Mouse (Mus musculus) hindbrain, embryonic 15.5 days (tissue): ENCODE results near the gene Pcbp3. TPM values are rescaled to one million over a fixed set of nuclear protein-coding genes. Genes with fewer than 3 reads are reported as not detected.
"Not testable (repeated sequence)": the region's sequence is repeated elsewhere in the genome, so short reads cannot be mapped to it uniquely, and the experiment has no call there.

Experiments
- ATAC-seq: fragments of 200-750 bp; cut with Nextera tagmentation; 2 replicates; pipeline ENCODE4 v1.8.0; 2017; ENCODE audit warnings: low read depth, moderate number of reproducible peaks, moderate TSS enrichment; ENCODE audit not compliant: low FRiP score
- H3K27ac ChIP-seq: fragments of 300-500 bp; sonication (generic); replicated peaks from 2 replicates; pipeline ENCODE4 v1.5.1; 2015; ENCODE audit warnings: mild to moderate bottlenecking, inconsistent platforms
- H3K27me3 ChIP-seq: fragments of 300-500 bp; sonication (generic); 2 replicates; pipeline ENCODE4 v1.6.1; 2015; ENCODE audit warnings: control low read depth, inconsistent platforms
- H3K36me3 ChIP-seq: fragments of 300-500 bp; sonication (generic); 2 replicates; pipeline ENCODE4 v1.6.1; 2015; ENCODE audit warnings: control low read depth, inconsistent platforms
- H3K4me1 ChIP-seq: fragments of 300-500 bp; sonication (generic); replicated peaks from 2 replicates; pipeline ENCODE4 v1.6.1; 2015; ENCODE audit warnings: control low read depth, inconsistent platforms
- H3K4me2 ChIP-seq: fragments of 300-500 bp; sonication (generic); 2 replicates; pipeline ENCODE4 v1.6.1; 2015; ENCODE audit warnings: moderate library complexity, mild to moderate bottlenecking, inconsistent platforms
- H3K4me3 ChIP-seq: fragments of 300-500 bp; sonication (generic); 2 replicates; pipeline ENCODE4 v1.5.1; 2015; ENCODE audit warnings: mild to moderate bottlenecking, inconsistent platforms
- H3K9ac ChIP-seq: fragments of 300-500 bp; sonication (generic); 2 replicates; pipeline ENCODE4 v1.6.1; 2015; ENCODE audit warnings: inconsistent platforms
- H3K9me3 ChIP-seq: fragments of 300-500 bp; sonication (generic); 2 replicates; pipeline ENCODE4 v1.6.1; 2016; ENCODE audit warnings: control low read depth, inconsistent platforms
- WGBS: fragments of 180-500 bp; shearing (Covaris S2); methylation state at CpG from one replicate; pipeline ENCODE4 v1.1.7; 2015; 5-methylcytosine and 5-hydroxymethylcytosine counted together
- polyA plus RNA-seq: library from polyadenylated mRNA; unstranded; fragments of >200 nt; fragmentation: Nextera tagmentation; extraction: Ambion mirVana; gene quantifications from 2 replicates; pipeline ENCODE4 v1.2.1, GENCODE M21; 2015

Pcbp3 gene
- polyA plus RNA-seq, 1 experiment from 2014 or later = 88.7 TPM

- not testable (repeated sequence) for H3K27me3 ChIP-seq, H3K9ac ChIP-seq, ATAC-seq, H3K4me3 ChIP-seq, H3K27ac ChIP-seq, H3K9me3 ChIP-seq, H3K4me2 ChIP-seq, H3K4me1 ChIP-seq, H3K36me3 ChIP-seq
- 82% methylated on average over 6 of the region's 6 CpGs for WGBS
These were observed 10.6 kb upstream of the Pcbp3 start for GRCm38 (mm10) chr10:76972318-76972717.

- Histone ChIP-seq H3K36me3 (no peaks in the 10 kb centered on the region), H3K27me3 (no peaks in the 10 kb centered on the region), H3K4me3 (no peak overlapping the region), H3K27ac (no peak overlapping the region), H3K9ac (no peak overlapping the region), H3K4me2 (no peak overlapping the region), H3K9me3 (no peaks in the 10 kb centered on the region), H3K4me1 (no peaks in the 10 kb centered on the region)
- no peak for ATAC-seq
- WGBS = 91% methylated on average over 7 of the region's 7 CpGs
These were observed 9.3 kb upstream of the Pcbp3 start for GRCm38 (mm10) chr10:76970974-76971373.

- no peak overlapping the region for H3K27ac ChIP-seq
- no peaks in the 10 kb centered on the region for H3K36me3 ChIP-seq
- peaks cover 33% of the 10 kb centered on the region for H3K4me1 ChIP-seq
- ATAC-seq = no peak
- H3K4me3 ChIP-seq = no peak overlapping the region
- WGBS = 13% methylated on average over 6 of the region's 6 CpGs
- H3K9me3 ChIP-seq = no peaks in the 10 kb centered on the region
- no peak overlapping the region for H3K9ac ChIP-seq
- no peaks in the 10 kb centered on the region for H3K27me3 ChIP-seq
- H3K4me2 ChIP-seq = no peak overlapping the region
These were observed 2.7 kb upstream of the Pcbp3 start for GRCm38 (mm10) chr10:76964436-76964835.

- H3K4me2 ChIP-seq = no peak overlapping the region
- no peak for ATAC-seq
- H3K27ac ChIP-seq = no peak overlapping the region
- H3K36me3 ChIP-seq = no peaks in the 10 kb centered on the region
- no peaks in the 10 kb centered on the region for H3K9me3 ChIP-seq
- no peak overlapping the region for H3K9ac ChIP-seq
- no peak overlapping the region for H3K4me3 ChIP-seq
- H3K4me1 ChIP-seq = peaks cover 33% of the 10 kb centered on the region
- 19% methylated on average over 9 of the region's 9 CpGs for WGBS
- H3K27me3 ChIP-seq = no peaks in the 10 kb centered on the region
These were observed 2.3 kb upstream of the Pcbp3 start for GRCm38 (mm10) chr10:76963997-76964396.

- Histone ChIP-seq H3K4me1 (peaks cover 33% of the 10 kb centered on the region), H3K27me3 (no peaks in the 10 kb centered on the region), H3K36me3 (no peaks in the 10 kb centered on the region), H3K27ac (no peak overlapping the region), H3K4me2 (peak overlapping the region; percentile 95), H3K4me3 (peak overlapping the region; percentile 85), H3K9me3 (no peaks in the 10 kb centered on the region), H3K9ac (peak overlapping the region; percentile 84)
- 5% methylated on average over 11 of the region's 11 CpGs for WGBS
- ATAC-seq = no peak; the same call in 1 of the 2 replicates
These were observed 531 bp downstream of the Pcbp3 start for GRCm38 (mm10) chr10:76961156-76961555.

- no peak overlapping the region for H3K4me3 ChIP-seq
- no peak overlapping the region for H3K4me2 ChIP-seq
- no peaks in the 10 kb centered on the region for H3K27me3 ChIP-seq
- 63% methylated on average over 3 of the region's 3 CpGs for WGBS
- no peak for ATAC-seq
- H3K9ac ChIP-seq = no peak overlapping the region
- no peaks in the 10 kb centered on the region for H3K36me3 ChIP-seq
- H3K9me3 ChIP-seq = no peaks in the 10 kb centered on the region
- H3K4me1 ChIP-seq = peaks cover 19% of the 10 kb centered on the region
- H3K27ac ChIP-seq = no peak overlapping the region
These were observed 3.5 kb downstream of the Pcbp3 start for GRCm38 (mm10) chr10:76958201-76958600.

- Histone ChIP-seq H3K9me3 (no peaks in the 10 kb centered on the region), H3K36me3 (no peaks in the 10 kb centered on the region), H3K27ac (no peak overlapping the region), H3K4me3 (no peak overlapping the region), H3K9ac (no peak overlapping the region), H3K27me3 (no peaks in the 10 kb centered on the region), H3K4me2 (no peak overlapping the region), H3K4me1 (peaks cover 12% of the 10 kb centered on the region)
- ATAC-seq = no peak
- WGBS = 33% methylated on average over 6 of the region's 6 CpGs
These were observed 5.5 kb downstream of the Pcbp3 start for GRCm38 (mm10) chr10:76956200-76956599.

- 0 out of 2 replicates have a peak, but pooled peaks cover 5% of the 10 kb centered on the region for H3K4me1 ChIP-seq
- H3K27ac ChIP-seq = no peak overlapping the region
- H3K36me3 ChIP-seq = no peaks in the 10 kb centered on the region
- H3K27me3 ChIP-seq = no peaks in the 10 kb centered on the region
- no peak overlapping the region for H3K9ac ChIP-seq
- WGBS = 67% methylated on average over 4 of the region's 4 CpGs
- ATAC-seq = no peak
- H3K4me3 ChIP-seq = no peak overlapping the region
- H3K9me3 ChIP-seq = no peaks in the 10 kb centered on the region
- H3K4me2 ChIP-seq = no peak overlapping the region
These were observed 20.6 kb downstream of the Pcbp3 start for GRCm38 (mm10) chr10:76941038-76941437.

DNA sequence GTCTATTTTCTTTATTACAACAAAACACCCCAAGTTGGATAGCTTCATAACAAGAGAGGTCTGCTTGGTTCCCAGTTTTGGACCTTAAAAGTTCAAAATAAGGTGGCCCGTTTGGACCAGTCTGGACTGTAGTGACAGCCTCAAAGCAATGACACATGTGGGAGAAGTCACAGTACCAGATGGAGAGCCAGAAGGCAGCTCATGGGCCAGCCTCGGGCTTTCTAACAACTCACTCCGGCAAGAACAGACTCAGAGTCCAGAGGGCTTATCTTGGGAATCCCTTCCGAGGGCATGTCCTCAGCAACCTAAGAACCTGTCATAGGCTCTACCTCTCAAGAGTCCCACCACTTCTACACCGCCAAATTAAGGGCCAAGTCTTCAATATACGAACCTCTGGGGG lies 24.9 kb downstream of the Pcbp3 start:
- no peak overlapping the region for H3K4me3 ChIP-seq
- H3K4me1 ChIP-seq = 0 out of 2 replicates have a peak, but pooled peaks cover 5% of the 10 kb centered on the region
- H3K4me2 ChIP-seq = no peak overlapping the region
- no peak for ATAC-seq
- no peaks in the 10 kb centered on the region for H3K27me3 ChIP-seq
- H3K36me3 ChIP-seq = no peaks in the 10 kb centered on the region
- H3K9me3 ChIP-seq = no peaks in the 10 kb centered on the region
- WGBS = 89% methylated on average over 6 of the region's 6 CpGs
- no peak overlapping the region for H3K9ac ChIP-seq
- H3K27ac ChIP-seq = no peak overlapping the region

GRCm38 (mm10) chr10:76934805-76935204 lies 26.9 kb downstream of the Pcbp3 start:
- ATAC-seq = no peak
- no peak overlapping the region for H3K4me2 ChIP-seq
- H3K36me3 ChIP-seq = no peaks in the 10 kb centered on the region
- H3K4me1 ChIP-seq = 0 out of 2 replicates have a peak, but pooled peaks cover 5% of the 10 kb centered on the region
- H3K9me3 ChIP-seq = no peaks in the 10 kb centered on the region
- no peak overlapping the region for H3K9ac ChIP-seq
- no peaks in the 10 kb centered on the region for H3K27me3 ChIP-seq
- WGBS = 78% methylated on average over 5 of the region's 5 CpGs
- H3K4me3 ChIP-seq = no peak overlapping the region
- H3K27ac ChIP-seq = no peak overlapping the region

GRCm38 (mm10) chr10:76931794-76932193 lies 29.9 kb downstream of the Pcbp3 start:
- ATAC-seq = no peak
- 77% methylated on average over 1 of the region's 1 CpGs for WGBS
- H3K9ac ChIP-seq = no peak overlapping the region
- no peak overlapping the region for H3K27ac ChIP-seq
- no peak overlapping the region for H3K4me2 ChIP-seq
- no peak overlapping the region for H3K4me3 ChIP-seq
- H3K9me3 ChIP-seq = no peaks in the 10 kb centered on the region
- H3K36me3 ChIP-seq = no peaks in the 10 kb centered on the region
- no peaks in the 10 kb centered on the region for H3K4me1 ChIP-seq
- H3K27me3 ChIP-seq = no peaks in the 10 kb centered on the region

GRCm38 (mm10) chr10:76931122-76931521 lies 30.6 kb downstream of the Pcbp3 start:
- no peak overlapping the region for H3K9ac ChIP-seq
- H3K36me3 ChIP-seq = no peaks in the 10 kb centered on the region
- no peak overlapping the region for H3K4me2 ChIP-seq
- H3K4me3 ChIP-seq = no peak overlapping the region
- no peaks in the 10 kb centered on the region for H3K27me3 ChIP-seq
- 79% methylated on average over 6 of the region's 6 CpGs for WGBS
- no peak overlapping the region for H3K27ac ChIP-seq
- no peak for ATAC-seq
- H3K4me1 ChIP-seq = no peaks in the 10 kb centered on the region
- no peaks in the 10 kb centered on the region for H3K9me3 ChIP-seq

DNA sequence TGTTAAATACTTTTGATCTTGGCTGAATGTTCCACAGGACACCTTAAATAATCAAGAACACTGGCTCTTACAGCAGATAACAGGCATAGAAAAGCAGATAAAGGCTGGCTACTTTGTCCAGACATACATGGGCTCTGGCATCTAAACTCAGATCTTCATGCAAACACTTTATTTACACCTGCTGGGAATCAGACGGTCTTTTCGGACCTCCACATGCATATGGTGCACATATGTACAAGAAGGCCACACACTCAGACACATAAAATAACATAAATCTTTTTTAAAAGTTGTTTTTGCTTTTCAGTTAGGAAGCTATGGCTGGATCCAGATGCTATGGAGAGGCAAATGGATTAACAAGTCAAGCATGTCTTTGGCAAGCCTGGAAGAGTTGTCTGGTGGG lies 37.2 kb downstream of the Pcbp3 start:
- Histone ChIP-seq H3K9ac (no peak overlapping the region), H3K4me1 (no peaks in the 10 kb centered on the region), H3K4me3 (no peak overlapping the region), H3K27ac (no peak overlapping the region), H3K36me3 (no peaks in the 10 kb centered on the region), H3K27me3 (no peaks in the 10 kb centered on the region), H3K4me2 (no peak overlapping the region), H3K9me3 (no peaks in the 10 kb centered on the region)
- no peak for ATAC-seq
- WGBS = 87% methylated on average over 2 of the region's 2 CpGs
